Mouse (Mus musculus): ENCODE data around the gene Fam53b. TPM values are rescaled to one million over a fixed set of nuclear protein-coding genes. Genes with fewer than 3 reads are reported as not detected.

Fam53b gene
- polyA plus RNA-seq, 1 experiment from 2014 or later = 22.5 TPM

DNA sequence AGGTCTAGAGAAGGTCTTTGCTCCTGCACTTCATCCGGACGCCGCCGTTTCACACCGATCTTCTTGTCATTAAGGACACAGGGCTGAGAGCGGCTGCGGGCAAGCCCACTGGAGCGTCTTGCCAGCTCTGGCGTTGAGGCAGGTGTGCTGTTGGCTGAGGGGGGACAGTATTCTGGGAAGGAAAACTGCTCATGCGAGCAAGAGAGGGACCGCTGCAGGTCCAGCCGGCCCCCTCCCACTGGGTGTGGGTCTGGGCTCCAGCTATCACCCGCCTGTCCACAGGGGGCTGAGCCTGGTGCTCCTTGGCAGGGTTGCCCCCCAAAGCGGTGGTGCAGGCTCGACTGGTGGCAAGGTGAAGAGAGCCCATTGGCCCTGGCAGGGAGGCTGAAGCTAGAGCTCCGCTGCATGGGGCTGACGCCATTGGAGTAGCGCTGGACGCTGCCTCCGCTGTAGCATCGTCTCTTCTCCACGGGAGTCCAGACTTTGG lies 54.2 kb downstream of the Fam53b start:
- H3K27ac ChIP-seq = no peak overlapping the region
- H3K4me3 ChIP-seq (replicated peaks) = no peak overlapping the region
- no peaks in the 10 kb centered on the region for H3K9me3 ChIP-seq (replicated peaks)
- 93% methylated on average over 22 of the region's 22 CpGs for WGBS
- peaks cover 50% of the 10 kb centered on the region for H3K36me3 ChIP-seq
- ATAC-seq (replicated peaks; ENCODE audit: low FRiP score) = no peak
- H3K27me3 ChIP-seq = no peaks in the 10 kb centered on the region
- peaks cover 8% of the 10 kb centered on the region for H3K4me1 ChIP-seq
- no peak overlapping the region for H3K9ac ChIP-seq
- H3K4me2 ChIP-seq = no peak overlapping the region

DNA sequence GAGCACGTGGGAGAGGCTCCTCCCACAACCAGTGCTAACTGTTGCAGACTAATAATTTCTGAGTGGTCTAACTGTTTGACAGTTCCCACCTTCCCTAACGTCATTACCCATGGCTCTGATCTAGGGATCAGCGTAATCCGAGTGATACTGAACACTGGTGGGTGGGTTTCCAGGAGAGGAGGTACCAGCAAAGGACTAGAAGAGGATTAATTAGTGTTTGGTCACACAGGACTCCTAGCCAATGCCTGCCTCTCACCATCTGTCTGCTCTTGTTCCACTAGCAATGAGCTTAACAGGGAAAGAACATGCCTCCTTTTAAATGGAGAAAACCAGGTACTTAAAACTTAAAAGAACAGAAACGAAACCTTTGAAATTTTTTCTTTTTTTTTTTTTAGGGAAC lies 54.8 kb downstream of the Fam53b start:
- 66% methylated on average over 5 of the region's 5 CpGs for WGBS
- H3K4me3 ChIP-seq (replicated peaks) = no peak overlapping the region
- no peaks in the 10 kb centered on the region for H3K9me3 ChIP-seq (replicated peaks)
- no peak overlapping the region for H3K9ac ChIP-seq
- no peak overlapping the region for H3K4me2 ChIP-seq
- H3K4me1 ChIP-seq = peaks cover 14% of the 10 kb centered on the region
- no peaks in the 10 kb centered on the region for H3K27me3 ChIP-seq
- ATAC-seq (replicated peaks; ENCODE audit: low FRiP score) = no peak
- no peak overlapping the region for H3K27ac ChIP-seq
- peaks cover 44% of the 10 kb centered on the region for H3K36me3 ChIP-seq

- peaks cover 22% of the 10 kb centered on the region for H3K4me1 ChIP-seq
- no peak overlapping the region for H3K27ac ChIP-seq
- WGBS = 89% methylated on average over 5 of the region's 5 CpGs
- no peaks in the 10 kb centered on the region for H3K27me3 ChIP-seq
- H3K4me2 ChIP-seq = no peak overlapping the region
- H3K9me3 ChIP-seq (replicated peaks) = no peaks in the 10 kb centered on the region
- peaks cover 37% of the 10 kb centered on the region for H3K36me3 ChIP-seq
- H3K4me3 ChIP-seq (replicated peaks) = no peak overlapping the region
- no peak for ATAC-seq (replicated peaks; ENCODE audit: low FRiP score)
- H3K9ac ChIP-seq = no peak overlapping the region
These were observed 57.4 kb downstream of the Fam53b start for GRCm38 (mm10) chr7:132756325-132756724.

DNA sequence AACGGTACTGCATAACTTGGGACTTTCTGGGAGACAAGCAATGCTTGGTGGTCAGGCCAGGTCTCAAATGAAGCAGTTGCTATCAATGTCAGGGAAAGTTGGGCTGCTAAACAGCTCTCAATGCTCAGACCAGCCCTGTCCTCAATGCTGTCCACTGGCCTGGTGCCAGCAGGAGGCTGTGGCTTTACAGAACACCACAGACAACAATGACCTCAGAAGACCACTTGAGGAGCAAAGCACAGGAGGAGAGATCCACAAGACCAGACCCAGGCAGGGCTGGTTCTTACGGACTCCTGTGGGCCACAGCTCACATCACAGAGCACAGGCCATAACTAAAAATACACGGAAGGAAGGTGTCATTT lies 59.3 kb downstream of the Fam53b start:
- peak overlapping the region; percentile 55 for H3K27ac ChIP-seq
- H3K9ac ChIP-seq = no peak overlapping the region
- H3K4me2 ChIP-seq = no peak overlapping the region
- H3K27me3 ChIP-seq = no peaks in the 10 kb centered on the region
- peaks cover 22% of the 10 kb centered on the region for H3K4me1 ChIP-seq
- peaks cover 32% of the 10 kb centered on the region for H3K36me3 ChIP-seq
- H3K4me3 ChIP-seq (replicated peaks) = no peak overlapping the region
- H3K9me3 ChIP-seq (replicated peaks) = no peaks in the 10 kb centered on the region
- ATAC-seq (replicated peaks; ENCODE audit: low FRiP score) = no peak
- 38% methylated on average over 3 of the region's 3 CpGs for WGBS

DNA sequence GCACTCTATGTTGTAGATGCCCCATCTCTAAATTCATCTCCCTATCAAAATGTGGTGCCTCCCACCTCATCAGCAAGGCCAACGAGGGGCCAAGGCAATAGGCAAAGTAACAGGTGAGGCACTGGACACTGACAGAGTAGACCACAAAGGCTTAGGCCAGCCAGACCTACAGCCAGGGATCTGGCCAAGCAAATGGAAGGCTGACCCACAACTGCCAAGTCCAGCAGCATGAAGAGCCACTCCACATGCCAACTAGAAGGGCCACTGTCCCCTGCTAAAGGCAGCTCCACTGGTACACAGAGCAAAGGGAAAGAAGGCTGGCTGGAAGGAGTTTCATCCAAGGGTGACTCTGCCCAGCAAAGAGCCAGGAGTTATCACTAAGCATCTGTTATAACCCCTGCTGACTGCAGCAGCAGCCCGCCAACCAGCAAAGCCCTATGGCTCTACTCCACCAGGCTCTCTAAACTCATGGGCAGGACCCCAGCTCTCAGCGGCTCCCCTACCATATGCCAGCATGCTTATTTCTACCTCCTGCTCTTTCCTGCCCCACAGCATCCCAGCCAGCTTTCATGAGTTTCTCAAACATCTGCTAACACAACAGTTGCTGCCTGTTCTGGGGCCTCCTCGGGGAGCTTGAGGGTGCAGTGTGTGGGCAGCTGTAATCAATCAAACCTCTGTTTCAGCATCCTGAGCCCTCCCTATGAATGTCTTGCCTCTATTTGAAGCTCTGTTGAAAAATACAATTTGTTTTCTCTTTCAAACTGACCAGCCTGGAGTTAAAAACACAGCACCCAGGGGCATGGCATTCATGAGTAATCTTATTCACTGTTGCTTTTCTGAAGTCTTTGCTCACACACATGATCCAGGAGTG lies 59.9 kb downstream of the Fam53b start:
- H3K4me3 ChIP-seq (replicated peaks) = no peak overlapping the region
- H3K27me3 ChIP-seq = no peaks in the 10 kb centered on the region
- ATAC-seq (replicated peaks; ENCODE audit: low FRiP score) = no peak
- no peak overlapping the region for H3K9ac ChIP-seq
- peaks cover 28% of the 10 kb centered on the region for H3K36me3 ChIP-seq
- WGBS = 65% methylated on average over 4 of the region's 4 CpGs
- H3K27ac ChIP-seq = peak overlapping the region; percentile 55
- H3K9me3 ChIP-seq (replicated peaks) = no peaks in the 10 kb centered on the region
- no peak overlapping the region for H3K4me2 ChIP-seq
- H3K4me1 ChIP-seq = peaks cover 22% of the 10 kb centered on the region

- H3K4me1 ChIP-seq = peaks cover 25% of the 10 kb centered on the region
- no peaks in the 10 kb centered on the region for H3K9me3 ChIP-seq (replicated peaks)
- H3K27me3 ChIP-seq = no peaks in the 10 kb centered on the region
- WGBS = 65% methylated on average over 2 of the region's 2 CpGs
- no peak overlapping the region for H3K27ac ChIP-seq
- ATAC-seq (replicated peaks; ENCODE audit: low FRiP score) = no peak
- peaks cover 10% of the 10 kb centered on the region; the same call in 1 of the 2 replicates for H3K36me3 ChIP-seq
- H3K4me3 ChIP-seq (replicated peaks) = no peak overlapping the region
- H3K4me2 ChIP-seq = no peak overlapping the region
- no peak overlapping the region for H3K9ac ChIP-seq
These were observed 62.0 kb downstream of the Fam53b start for GRCm38 (mm10) chr7:132751716-132752115.

DNA sequence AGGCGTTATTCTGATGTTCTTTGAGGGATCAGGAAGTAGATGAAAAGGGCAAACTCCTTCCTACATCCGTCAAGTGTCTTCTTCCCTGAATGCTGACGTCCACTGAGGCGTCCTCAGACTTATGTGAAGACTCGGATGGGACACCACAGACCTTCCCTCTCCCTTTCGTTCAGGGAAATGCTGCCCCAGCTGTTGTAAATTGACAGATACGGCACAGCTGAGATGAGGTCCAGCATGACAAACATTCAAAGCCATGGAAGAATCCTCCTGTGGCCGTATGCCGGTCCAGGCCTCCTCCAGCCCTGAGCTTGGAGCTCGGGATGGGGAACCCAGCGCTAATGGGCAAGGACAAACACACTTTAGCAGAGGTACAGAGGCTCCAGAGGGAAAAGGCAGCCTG lies 64.2 kb downstream of the Fam53b start:
- WGBS = 93% methylated on average over 11 of the region's 11 CpGs
- Histone ChIP-seq H3K27me3 (no peaks in the 10 kb centered on the region), H3K4me2 (no peak overlapping the region), H3K4me1 (peaks cover 17% of the 10 kb centered on the region), H3K36me3 (peaks cover 9% of the 10 kb centered on the region; the same call in 1 of the 2 replicates), H3K4me3 (replicated peaks) (no peak overlapping the region), H3K9me3 (replicated peaks) (no peaks in the 10 kb centered on the region), H3K9ac (no peak overlapping the region), H3K27ac (no peak overlapping the region)
- ATAC-seq (replicated peaks; ENCODE audit: low FRiP score) = no peak

DNA sequence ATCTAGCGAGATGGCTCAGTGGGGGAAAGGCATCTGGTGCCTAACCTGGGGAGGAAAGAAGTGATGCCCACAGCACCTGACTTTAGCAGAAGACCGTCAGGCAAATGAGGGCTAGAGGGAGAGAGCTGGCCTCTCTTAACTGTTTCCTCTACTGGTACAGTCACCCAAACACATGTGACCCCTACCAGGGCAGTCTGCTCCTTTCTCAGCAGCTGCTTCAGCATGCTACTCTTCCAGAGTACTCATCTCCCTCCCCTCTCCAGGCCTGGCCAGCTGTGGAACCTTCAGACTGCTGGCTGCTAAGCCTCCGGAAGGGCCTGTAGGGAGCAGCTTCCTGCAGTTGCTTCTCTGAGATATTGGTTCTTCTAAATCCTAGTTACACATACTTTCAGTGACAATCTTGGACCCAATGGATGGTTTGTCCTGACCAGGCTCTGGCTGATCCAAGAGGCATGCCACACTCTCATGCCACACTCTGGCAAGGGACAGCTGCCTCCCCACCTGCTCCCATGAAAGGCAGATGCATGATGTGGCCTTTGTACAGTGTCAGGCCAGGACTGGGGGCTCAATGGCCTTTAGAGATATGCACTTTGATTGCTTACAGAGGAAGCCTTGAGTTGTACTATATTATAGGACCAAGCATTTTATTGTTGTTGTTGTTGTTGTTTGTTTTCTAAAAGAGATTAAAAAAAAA lies 65.5 kb downstream of the Fam53b start:
- Histone ChIP-seq H3K4me1 (0 out of 2 replicates have a peak, but pooled peaks cover 7% of the 10 kb centered on the region), H3K9me3 (replicated peaks) (no peaks in the 10 kb centered on the region), H3K4me2 (no peak overlapping the region), H3K27ac (no peak overlapping the region), H3K4me3 (replicated peaks) (no peak overlapping the region), H3K36me3 (peaks cover 9% of the 10 kb centered on the region; the same call in 1 of the 2 replicates), H3K27me3 (no peaks in the 10 kb centered on the region), H3K9ac (no peak overlapping the region)
- WGBS = 92% methylated on average over 3 of the region's 3 CpGs
- ATAC-seq (replicated peaks; ENCODE audit: low FRiP score) = no peak

DNA sequence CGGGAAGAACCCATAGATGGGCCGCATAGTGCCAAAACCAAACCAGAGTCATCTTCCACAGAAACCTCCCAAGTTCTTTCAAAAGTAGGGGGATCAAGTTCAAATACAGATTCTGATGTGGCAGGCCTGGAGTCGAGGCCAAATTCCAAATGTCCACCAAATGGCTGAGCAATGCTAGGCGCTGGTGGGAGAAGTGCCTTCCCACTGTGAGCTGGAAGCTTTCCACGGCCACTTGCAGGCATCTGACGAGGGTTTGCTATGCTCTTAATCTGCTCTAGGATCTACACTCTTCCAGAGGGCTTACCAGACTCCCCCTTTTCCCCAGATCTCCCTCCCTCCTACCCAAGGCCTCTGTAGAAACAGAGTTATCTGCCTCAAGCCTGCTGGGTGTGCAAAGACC lies 66.6 kb downstream of the Fam53b start:
- no peak for ATAC-seq (replicated peaks; ENCODE audit: low FRiP score)

DNA sequence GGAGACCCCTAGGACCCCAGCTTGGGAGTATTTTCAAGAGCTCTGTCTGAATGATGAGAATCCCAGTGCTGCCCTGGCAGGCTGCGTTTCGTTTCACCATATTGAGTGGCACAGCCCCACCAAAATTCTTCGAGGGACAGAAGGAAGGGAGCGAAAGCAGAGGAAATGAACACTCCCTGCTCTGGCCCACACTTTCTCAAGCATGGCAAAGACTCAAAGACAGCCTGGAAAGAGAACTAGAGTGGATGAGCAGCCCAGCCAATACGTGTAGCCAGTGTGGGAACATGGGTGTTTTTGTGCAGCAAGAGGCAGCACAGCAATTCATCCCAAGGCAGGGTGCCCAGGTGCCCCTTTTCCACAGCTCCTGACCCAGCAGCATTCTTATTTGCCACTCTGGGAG lies 70.8 kb downstream of the Fam53b start:
- H3K27ac ChIP-seq = no peak overlapping the region
- peaks cover 8% of the 10 kb centered on the region; the same call in 1 of the 2 replicates for H3K36me3 ChIP-seq
- no peak overlapping the region for H3K9ac ChIP-seq
- H3K4me1 ChIP-seq = 0 out of 2 replicates have a peak, but pooled peaks cover 3% of the 10 kb centered on the region
- WGBS = 90% methylated on average over 5 of the region's 5 CpGs
- no peaks in the 10 kb centered on the region for H3K9me3 ChIP-seq (replicated peaks)
- ATAC-seq (replicated peaks; ENCODE audit: low FRiP score) = no peak
- H3K27me3 ChIP-seq = no peaks in the 10 kb centered on the region
- no peak overlapping the region for H3K4me2 ChIP-seq
- H3K4me3 ChIP-seq (replicated peaks) = no peak overlapping the region

More for the DNA sequence above, 66.6 kb downstream of the Fam53b start:
- peaks cover 12% of the 10 kb centered on the region; the same call in 1 of the 2 replicates for H3K36me3 ChIP-seq
- 0 out of 2 replicates have a peak, but pooled peaks cover 7% of the 10 kb centered on the region for H3K4me1 ChIP-seq
- H3K4me2 ChIP-seq = no peak overlapping the region
- H3K4me3 ChIP-seq (replicated peaks) = no peak overlapping the region
- no peak overlapping the region for H3K9ac ChIP-seq
- H3K9me3 ChIP-seq (replicated peaks) = no peaks in the 10 kb centered on the region
- WGBS = 77% methylated on average over 6 of the region's 6 CpGs
- H3K27me3 ChIP-seq = no peaks in the 10 kb centered on the region
- H3K27ac ChIP-seq = no peak overlapping the region

DNA sequence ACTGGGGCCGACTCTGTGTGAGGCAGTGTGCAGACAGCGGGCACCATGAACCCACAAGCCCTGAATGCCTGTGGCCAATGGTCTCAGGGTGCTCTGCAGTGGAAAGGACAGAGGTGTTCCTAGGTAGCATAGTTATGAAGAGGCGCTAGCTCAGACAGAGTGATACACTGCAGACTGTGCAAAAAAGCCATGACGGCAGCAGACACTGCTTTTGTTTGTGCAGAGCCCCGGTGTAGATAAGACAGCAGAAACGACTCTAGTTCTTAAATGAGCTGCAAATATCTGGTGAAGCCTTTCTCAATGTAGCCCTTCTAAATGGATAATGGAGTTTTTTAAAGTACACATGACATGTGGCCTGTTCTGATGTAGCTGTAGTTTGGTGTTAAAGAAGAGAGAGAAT lies 73.9 kb downstream of the Fam53b start:
- no peaks in the 10 kb centered on the region for H3K9me3 ChIP-seq (replicated peaks)
- no peak overlapping the region for H3K27ac ChIP-seq
- no peak for ATAC-seq (replicated peaks; ENCODE audit: low FRiP score)
- peaks cover 21% of the 10 kb centered on the region for H3K4me1 ChIP-seq
- H3K27me3 ChIP-seq = no peaks in the 10 kb centered on the region
- no peak overlapping the region for H3K9ac ChIP-seq
- peaks cover 8% of the 10 kb centered on the region; the same call in 1 of the 2 replicates for H3K36me3 ChIP-seq
- whole genome bisulfite sequencing = 89% methylated on average over 6 of the region's 6 CpGs
- H3K4me2 ChIP-seq = no peak overlapping the region
- no peak overlapping the region for H3K4me3 ChIP-seq (replicated peaks)

GRCm38 (mm10) chr7:132738844-132739243 lies 74.8 kb downstream of the Fam53b start:
- no peak overlapping the region for H3K9ac ChIP-seq
- H3K36me3 ChIP-seq = peaks cover 8% of the 10 kb centered on the region; the same call in 1 of the 2 replicates
- no peak overlapping the region for H3K4me3 ChIP-seq (replicated peaks)
- 93% methylated on average over 6 of the region's 6 CpGs for WGBS
- H3K4me2 ChIP-seq = no peak overlapping the region
- H3K27me3 ChIP-seq = no peaks in the 10 kb centered on the region
- H3K4me1 ChIP-seq = peaks cover 26% of the 10 kb centered on the region
- H3K27ac ChIP-seq = no peak overlapping the region
- H3K9me3 ChIP-seq (replicated peaks) = no peaks in the 10 kb centered on the region
- no peak for ATAC-seq (replicated peaks; ENCODE audit: low FRiP score)
